Mouse (Mus musculus) heart, embryonic 12.5 days (tissue): ENCODE measurements around the gene Cnot1. TPM values are rescaled to one million over a fixed set of nuclear protein-coding genes. Genes with fewer than 3 reads are reported as not detected.

Experiments used
- ATAC-seq: fragments of 200-750 bp; cut with Nextera tagmentation; 2 replicates; pipeline ENCODE4 v1.8.0; 2017; ENCODE audit warnings: moderate TSS enrichment, moderate library complexity; ENCODE audit not compliant: insufficient number of reproducible peaks, low FRiP score
- H3K27ac ChIP-seq: fragments of 300-500 bp; sonication (generic); 2 replicates; pipeline ENCODE4 v1.5.1; 2016; ENCODE audit warnings: mild to moderate bottlenecking, moderate library complexity; ENCODE audit not compliant: poor library complexity, severe bottlenecking
- H3K27me3 ChIP-seq: fragments of 300-500 bp; sonication (generic); replicated peaks from 2 replicates; pipeline ENCODE4 v1.6.1; 2016; ENCODE audit warnings: mild to moderate bottlenecking, moderate library complexity
- H3K36me3 ChIP-seq: fragments of 300-500 bp; sonication (generic); 2 replicates; pipeline ENCODE4 v1.6.1; 2016; ENCODE audit warnings: mild to moderate bottlenecking, moderate library complexity
- H3K4me1 ChIP-seq: fragments of 300-500 bp; sonication (generic); replicated peaks from 2 replicates; pipeline ENCODE4 v1.6.1; 2016; ENCODE audit warnings: mild to moderate bottlenecking
- H3K4me2 ChIP-seq: fragments of 300-500 bp; sonication (generic); 2 replicates; pipeline ENCODE4 v1.6.1; 2016; ENCODE audit warnings: mild to moderate bottlenecking, moderate library complexity
- H3K4me3 ChIP-seq: fragments of 300-500 bp; sonication (generic); 2 replicates; pipeline ENCODE4 v1.5.1; 2016; ENCODE audit warnings: mild to moderate bottlenecking
- H3K9ac ChIP-seq: fragments of 300-500 bp; sonication (generic); 2 replicates; pipeline ENCODE4 v1.6.1; 2016; ENCODE audit warnings: mild to moderate bottlenecking, moderate library complexity
- H3K9me3 ChIP-seq: fragments of 300-500 bp; sonication (generic); replicated peaks from 2 replicates; pipeline ENCODE4 v1.6.1; 2016; ENCODE audit warnings: mild to moderate bottlenecking, moderate library complexity
- WGBS: fragments of 180-500 bp; shearing (Covaris S2); methylation state at CpG from one replicate; pipeline ENCODE4 v1.1.7; 2016; 5-methylcytosine and 5-hydroxymethylcytosine counted together
- polyA plus RNA-seq: library from polyadenylated mRNA; unstranded; fragments of >200 nt; fragmentation: Nextera tagmentation; extraction: Ambion mirVana; gene quantifications from 2 replicates; pipeline ENCODE4 v1.2.1, GENCODE M21; 2016

Cnot1 gene
- polyA plus RNA-seq, 1 experiment from 2014 or later, result 80.7 TPM

GRCm38 (mm10) chr8:95703461-95704260 lies 103.6 kb downstream of the Cnot1 start:
- Histone ChIP-seq H3K9me3 (no peaks in the 10 kb centered on the region), H3K9ac (peak overlapping the region; percentile 91), H3K27me3 (peaks cover 19% of the 10 kb centered on the region), H3K27ac (peak overlapping the region; percentile 91), H3K4me2 (peak overlapping the region; percentile 85), H3K36me3 (peaks cover 37% of the 10 kb centered on the region), H3K4me3 (peak overlapping the region; percentile 84), H3K4me1 (peaks cover 32% of the 10 kb centered on the region)
- 1% methylated on average over 15 of the region's 15 CpGs for WGBS
- ATAC-seq, result peak; percentile 54

DNA sequence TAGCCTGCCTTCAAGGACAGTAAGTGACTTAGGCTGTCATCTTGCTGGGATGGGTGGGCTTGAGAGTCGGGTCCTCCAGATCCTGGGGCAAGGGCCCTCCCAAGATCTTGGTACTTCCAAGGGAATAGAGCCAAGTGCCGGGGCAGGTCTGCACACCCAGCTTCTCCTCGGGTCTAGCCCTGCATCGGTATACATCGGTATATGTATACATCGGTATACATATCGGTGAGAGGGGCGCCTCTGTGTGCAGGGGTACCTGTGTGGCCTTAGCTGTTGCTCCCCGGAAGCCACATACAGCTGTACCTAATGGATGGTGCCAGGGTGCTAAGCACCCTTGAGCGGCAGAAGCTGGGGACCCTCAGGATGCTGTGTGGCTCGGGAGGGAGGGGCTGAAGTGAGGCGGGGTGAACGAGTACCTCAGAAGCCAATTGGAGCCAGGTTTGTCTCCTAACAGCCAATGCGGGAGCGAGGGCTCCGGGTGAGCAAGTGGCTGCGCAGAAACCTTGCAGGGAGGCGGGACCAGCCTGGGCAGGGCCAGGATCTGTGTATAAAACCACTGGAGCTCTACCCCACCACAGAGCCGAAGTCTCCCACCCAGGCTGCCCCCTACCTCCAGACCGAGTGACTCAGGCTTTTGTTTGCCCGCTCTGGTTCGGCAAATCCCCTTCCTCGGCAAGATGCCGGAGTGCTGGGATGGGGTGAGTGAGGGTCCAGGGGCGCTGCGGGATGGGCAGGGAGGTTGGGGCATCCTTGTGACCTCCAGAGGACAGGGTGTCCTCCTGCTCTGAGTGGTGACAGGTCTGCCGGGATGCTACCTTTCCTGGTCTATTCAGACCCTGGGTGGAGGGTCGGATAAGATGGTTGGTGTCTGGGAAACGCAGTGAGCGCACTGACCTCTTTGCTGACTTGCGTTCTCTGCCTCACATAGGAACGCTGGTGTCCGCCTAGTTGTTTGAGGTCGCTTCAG lies 104.5 kb downstream of the Cnot1 start:
- H3K4me3 ChIP-seq, result peak overlapping the region; percentile 84
- peaks cover 19% of the 10 kb centered on the region for H3K27me3 ChIP-seq
- H3K4me1 ChIP-seq, result peaks cover 29% of the 10 kb centered on the region
- ATAC-seq, result peak; percentile 88
- H3K27ac ChIP-seq, result peak overlapping the region; percentile 91
- peak overlapping the region; percentile 91 for H3K9ac ChIP-seq
- WGBS, result 4% methylated on average over 34 of the region's 34 CpGs
- peak overlapping the region; percentile 85 for H3K4me2 ChIP-seq
- no peaks in the 10 kb centered on the region for H3K9me3 ChIP-seq
- H3K36me3 ChIP-seq, result peaks cover 28% of the 10 kb centered on the region

- Histone ChIP-seq H3K27ac (no peak overlapping the region), H3K4me2 (peak overlapping the region; percentile 85), H3K36me3 (peaks cover 18% of the 10 kb centered on the region), H3K27me3 (peaks cover 19% of the 10 kb centered on the region), H3K4me3 (no peak overlapping the region), H3K9ac (no peak overlapping the region), H3K9me3 (no peaks in the 10 kb centered on the region), H3K4me1 (peaks cover 29% of the 10 kb centered on the region)
- 70% methylated on average over 4 of the region's 4 CpGs for WGBS
- no peak for ATAC-seq
Observed at GRCm38 (mm10) chr8:95701809-95702208, 105.5 kb downstream of the Cnot1 start.

GRCm38 (mm10) chr8:95700282-95700681 lies 107.0 kb downstream of the Cnot1 start:
- no peak overlapping the region for H3K27ac ChIP-seq
- no peak overlapping the region for H3K9ac ChIP-seq
- H3K4me2 ChIP-seq, result no peak overlapping the region
- H3K9me3 ChIP-seq, result no peaks in the 10 kb centered on the region
- WGBS, result 76% methylated on average over 9 of the region's 9 CpGs
- ATAC-seq, result no peak
- peaks cover 23% of the 10 kb centered on the region for H3K27me3 ChIP-seq
- H3K4me1 ChIP-seq, result peaks cover 30% of the 10 kb centered on the region
- no peak overlapping the region for H3K4me3 ChIP-seq
- peaks cover 3% of the 10 kb centered on the region; the same call in 1 of the 2 replicates for H3K36me3 ChIP-seq

DNA sequence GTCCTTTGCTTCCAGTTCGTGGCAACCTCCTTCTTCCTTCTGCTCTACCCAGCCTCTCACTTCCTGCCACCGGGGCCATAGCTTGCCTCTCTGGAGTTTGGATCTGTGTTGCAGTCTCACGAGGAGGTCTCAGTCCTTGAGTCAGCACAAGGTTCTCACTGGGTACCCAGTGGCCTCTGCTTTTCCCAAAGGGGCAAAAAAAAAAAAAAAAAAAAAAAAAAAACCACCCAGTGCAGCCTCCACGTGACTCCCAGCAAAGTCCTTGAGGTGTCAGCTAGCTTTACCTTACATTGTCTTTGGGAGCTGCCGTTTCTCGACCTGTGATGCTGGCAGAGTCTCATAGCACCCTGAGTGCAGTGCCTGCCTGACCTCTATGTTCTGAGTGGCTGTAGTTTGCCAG lies 109.1 kb downstream of the Cnot1 start:
- no peaks in the 10 kb centered on the region for H3K9me3 ChIP-seq
- H3K4me1 ChIP-seq, result peaks cover 27% of the 10 kb centered on the region
- no peak overlapping the region for H3K4me3 ChIP-seq
- H3K36me3 ChIP-seq, result no peaks in the 10 kb centered on the region
- H3K4me2 ChIP-seq, result no peak overlapping the region
- no peak for ATAC-seq
- H3K9ac ChIP-seq, result no peak overlapping the region
- no peak overlapping the region for H3K27ac ChIP-seq
- 37% methylated on average over 6 of the region's 6 CpGs for WGBS
- H3K27me3 ChIP-seq, result peaks cover 34% of the 10 kb centered on the region

DNA sequence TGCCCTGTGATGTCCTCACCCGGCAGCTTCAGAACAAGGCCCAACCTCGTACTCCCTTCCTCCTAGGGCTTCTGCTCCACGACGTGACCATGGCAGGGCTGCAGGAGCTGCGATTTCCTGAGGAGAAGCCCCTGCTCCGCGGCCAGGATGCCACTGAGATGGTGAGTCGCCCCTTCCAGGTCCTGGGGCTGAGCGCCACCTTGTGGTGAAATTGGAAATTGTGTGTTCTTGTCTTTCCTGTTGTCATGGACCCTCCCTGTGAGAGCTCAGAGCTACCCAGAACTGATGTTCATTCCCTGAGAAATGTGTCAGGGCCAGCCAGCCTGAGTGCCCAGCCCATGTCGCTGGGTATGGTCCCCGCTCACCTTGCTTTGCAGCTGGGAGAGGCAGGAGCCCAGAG lies 110.1 kb downstream of the Cnot1 start:
- no peak overlapping the region for H3K4me3 ChIP-seq
- WGBS, result 2% methylated on average over 11 of the region's 11 CpGs
- H3K36me3 ChIP-seq, result no peaks in the 10 kb centered on the region
- H3K4me1 ChIP-seq, result peaks cover 22% of the 10 kb centered on the region
- H3K9me3 ChIP-seq, result no peaks in the 10 kb centered on the region
- H3K27ac ChIP-seq, result no peak overlapping the region
- H3K9ac ChIP-seq, result no peak overlapping the region
- ATAC-seq, result peak; percentile 54; the same call in 1 of the 2 replicates
- H3K27me3 ChIP-seq, result peaks cover 34% of the 10 kb centered on the region
- H3K4me2 ChIP-seq, result peak overlapping the region; percentile 37

DNA sequence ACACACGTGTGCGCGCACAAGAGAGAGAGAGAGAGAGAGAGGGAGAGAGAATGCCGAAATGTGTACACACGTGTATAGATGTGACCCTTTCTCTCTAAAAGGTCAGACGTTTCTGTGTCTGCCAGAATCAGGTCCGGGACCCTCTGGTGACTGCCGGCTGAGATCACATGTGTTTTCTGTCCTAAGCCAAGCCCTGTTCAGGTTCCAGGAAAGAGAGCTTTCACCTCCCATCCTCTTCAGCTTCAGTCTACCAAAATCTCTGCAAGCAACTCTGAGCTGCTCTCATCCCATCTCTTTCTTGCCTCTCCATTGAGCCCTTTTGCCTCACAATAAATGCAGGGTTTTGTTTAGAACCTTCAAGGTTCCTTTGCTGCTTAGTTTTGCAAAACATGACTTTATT lies 110.6 kb downstream of the Cnot1 start:
- ATAC-seq, result no peak
- Histone ChIP-seq H3K27ac (no peak overlapping the region), H3K4me2 (peak overlapping the region; percentile 37), H3K36me3 (no peaks in the 10 kb centered on the region), H3K9ac (no peak overlapping the region), H3K4me3 (no peak overlapping the region), H3K4me1 (peaks cover 22% of the 10 kb centered on the region), H3K9me3 (no peaks in the 10 kb centered on the region), H3K27me3 (peaks cover 31% of the 10 kb centered on the region)
- whole genome bisulfite sequencing, result 64% methylated on average over 8 of the region's 8 CpGs

- Histone ChIP-seq H3K27ac (no peak overlapping the region), H3K36me3 (no peaks in the 10 kb centered on the region), H3K9me3 (no peaks in the 10 kb centered on the region), H3K9ac (peak overlapping the region; percentile 37; the same call in 1 of the 2 replicates), H3K4me2 (no peak overlapping the region), H3K4me3 (no peak overlapping the region), H3K4me1 (peaks cover 35% of the 10 kb centered on the region), H3K27me3 (peaks cover 28% of the 10 kb centered on the region)
- WGBS, result 24% methylated on average over 6 of the region's 6 CpGs
- no peak for ATAC-seq
Observed at GRCm38 (mm10) chr8:95694631-95695030, 112.6 kb downstream of the Cnot1 start.

- Histone ChIP-seq H3K4me2 (peak overlapping the region; percentile 16; the same call in 1 of the 2 replicates), H3K27me3 (peaks cover 23% of the 10 kb centered on the region), H3K4me1 (peaks cover 48% of the 10 kb centered on the region), H3K9me3 (no peaks in the 10 kb centered on the region), H3K9ac (no peak overlapping the region), H3K4me3 (no peak overlapping the region), H3K36me3 (no peaks in the 10 kb centered on the region), H3K27ac (peak overlapping the region; percentile 87)
- 31% methylated on average over 13 of the region's 13 CpGs for WGBS
- 0 out of 2 replicates have a peak, but pooled peaks have one; percentile 40 for ATAC-seq
Observed at GRCm38 (mm10) chr8:95690929-95691541, 116.2 kb downstream of the Cnot1 start.

- Histone ChIP-seq H3K36me3 (no peaks in the 10 kb centered on the region), H3K4me3 (no peak overlapping the region), H3K27ac (peak overlapping the region; percentile 32; the same call in 1 of the 2 replicates), H3K4me1 (peaks cover 41% of the 10 kb centered on the region), H3K9ac (no peak overlapping the region), H3K4me2 (no peak overlapping the region), H3K27me3 (0 out of 2 replicates have a peak, but pooled peaks cover 7% of the 10 kb centered on the region), H3K9me3 (no peaks in the 10 kb centered on the region)
- WGBS, result 73% methylated on average over 10 of the region's 10 CpGs
- ATAC-seq, result no peak
Observed at GRCm38 (mm10) chr8:95688073-95688672, 119.1 kb downstream of the Cnot1 start.
